ENCODE assay signal across 8 mouse cellular contexts in genomic region chr6:91712097-91712854, GRCm38 (mm10). TPM values are rescaled to one million over a fixed set of nuclear protein-coding genes. Genes with fewer than 3 reads are reported as not detected.
DNase-seq lines count a peak whose midpoint lies in the region; ATAC-seq and TF ChIP-seq lines count a peak whose summit lies in the region.

No protein-coding gene starts in this region.

- H3K27ac ChIP-seq in heart, embryonic 13.5 days (replicated peaks) = peak overlapping the region; percentile 55
- peak overlapping the region; percentile 91 for H3K27ac ChIP-seq in ES-E14 (ENCODE audit: insufficient read depth, low read depth, low read length, poor library complexity, severe bottlenecking)
- peak overlapping the region; percentile 93 for H3K27ac ChIP-seq in hindbrain, embryonic 10.5 days
- peak overlapping the region; percentile 91 for H3K27ac ChIP-seq in midbrain, embryonic 10.5 days (replicated peaks)

- peak overlapping the region; percentile 57 for H3K9ac ChIP-seq in heart, embryonic 13.5 days
- H3K9ac ChIP-seq in ES-E14 (ENCODE audit: insufficient read depth, low read depth, low read length, poor library complexity, severe bottlenecking) = peak overlapping the region; percentile 3; the same call in 1 of the 2 replicates

- in situ Hi-C loops in ES-E14 (cut with MboI; ENCODE audit: low sequenced_read_pairs in 2 of 2, unreplicated experiment in 2 of 2) = no loop called here

- H3K4me1 ChIP-seq in heart, embryonic 13.5 days = peaks cover 28% of the 10 kb centered on the region
- peaks cover 17 to 49% of the 10 kb centered on the region in 2 experiments for H3K4me1 ChIP-seq in ES-E14 (ENCODE audit: control insufficient read depth in 2 of 2, insufficient read depth in 2 of 2, low read length in 2 of 2, poor library complexity in 1 of 2)
- H3K4me1 ChIP-seq in hindbrain, embryonic 10.5 days (replicated peaks) = peaks cover 73% of the 10 kb centered on the region
- H3K4me1 ChIP-seq in midbrain, embryonic 10.5 days = peaks cover 50% of the 10 kb centered on the region

- H3K9me3 ChIP-seq in heart, embryonic 13.5 days = peaks cover 7% of the 10 kb centered on the region; the same call in 1 of the 2 replicates
- no peaks in the 10 kb centered on the region for H3K9me3 ChIP-seq in ES-E14 (ENCODE audit: control insufficient read depth, insufficient read depth, low read depth, low read length)
- H3K9me3 ChIP-seq in hindbrain, embryonic 10.5 days = no peaks in the 10 kb centered on the region
- peaks cover 5% of the 10 kb centered on the region; the same call in 1 of the 2 replicates for H3K9me3 ChIP-seq in midbrain, embryonic 10.5 days (replicated peaks)

- H3K4me3 ChIP-seq in heart, embryonic 13.5 days = no peak overlapping the region
- H3K4me3 ChIP-seq in ES-E14 (ENCODE audit: insufficient read depth in 1 of 2, low read depth in 1 of 2, low read length in 2 of 2, poor library complexity in 1 of 2, severe bottlenecking in 1 of 2) = peak overlapping the region in 1 of 2 experiments; percentile 3; a peak in 1 of 4 replicates
- H3K4me3 ChIP-seq in hindbrain, embryonic 10.5 days = peak overlapping the region; percentile 30
- peak overlapping the region; percentile 28 for H3K4me3 ChIP-seq in midbrain, embryonic 10.5 days

- H3K36me3 ChIP-seq in heart, embryonic 13.5 days = peaks cover 45% of the 10 kb centered on the region
- H3K36me3 ChIP-seq in ES-E14 (ENCODE audit: control insufficient read depth, insufficient read depth, low read length, poor library complexity, severe bottlenecking) = peaks cover 10% of the 10 kb centered on the region
- H3K36me3 ChIP-seq in hindbrain, embryonic 10.5 days = peaks cover 43% of the 10 kb centered on the region
- H3K36me3 ChIP-seq in midbrain, embryonic 10.5 days = peaks cover 42% of the 10 kb centered on the region

- DNase-seq in heart, adult 18-20 months = no peak
- DNase-seq in ES-E14 (ENCODE audit: low read depth, low spot score) = no peak
- DNase-seq in hindbrain, embryonic 10.5 days (ENCODE audit: low spot score) = peak; percentile 54
- no peak for DNase-seq in midbrain, embryonic 10.5 days (ENCODE audit: low spot score)
- no peak for DNase-seq in right cerebral cortex, adult 2 months (ENCODE audit: low spot score in 2 of 2)
- DNase-seq in layer of hippocampus, adult 18-20 months (ENCODE audit: low spot score in 2 of 2) = no peak
- DNase-seq in T-cell, adult 2 months (ENCODE audit: low spot score) = no peak

- peak overlapping the region; percentile 20; the same call in 1 of the 2 replicates for H3K4me2 ChIP-seq in heart, embryonic 13.5 days

- no peak for ATAC-seq in heart, embryonic 13.5 days (ENCODE audit: extremely low read depth, insufficient number of reproducible peaks, low FRiP score, low TSS enrichment)

- no peaks in the 10 kb centered on the region for H3K27me3 ChIP-seq in heart, embryonic 13.5 days (replicated peaks)
- no peaks in the 10 kb centered on the region for H3K27me3 ChIP-seq in hindbrain, embryonic 10.5 days (ENCODE audit: insufficient read depth, poor library complexity, severe bottlenecking)
- H3K27me3 ChIP-seq in midbrain, embryonic 10.5 days (ENCODE audit: low read depth, poor library complexity, severe bottlenecking) = no peaks in the 10 kb centered on the region

- 26% methylated on average over 4 of the region's 4 CpGs for WGBS in heart, embryonic 13.5 days
- 14% methylated on average over 4 of the region's 4 CpGs for WGBS in hindbrain, embryonic 10.5 days
- WGBS in midbrain, embryonic 10.5 days = 23% methylated on average over 4 of the region's 4 CpGs

TF ChIP-seq in ES-E14, 5 proteins besides CTCF, POLR2A, EP300 and RAD21:
- TF ChIP-seq MAFK (IDR thresholded peaks at IDR 0.05; ENCODE audit: insufficient read depth, low read depth, low read length) (no peak), HCFC1 (IDR thresholded peaks at IDR 0.05; ENCODE audit: borderline replicate concordance, insufficient read depth, low read length) (no peak), ZC3H11A (IDR thresholded peaks at IDR 0.05; ENCODE audit: borderline replicate concordance, low read depth, low read length) (no peak), CHD2 (IDR thresholded peaks at IDR 0.05; ENCODE audit: low read depth, low read length) (no peak), ZNF384 (IDR thresholded peaks at IDR 0.05; ENCODE audit: low read depth, low read length) (no peak)
TF ChIP-seq in ES-E14: peak in this region for 0.

RNA-seq across cellular contexts. Expression of gene Slc6a6, which starts 28.4 kb away (rescaled TPM):
- polyA plus RNA-seq in heart, embryonic 13.5 days (2015; fragmentation: Nextera tagmentation; extraction: Ambion mirVana) = 59.4 and 60.0 TPM in 2 replicates
- total RNA-seq in heart, adult 18-20 months (2021) = 10 to 100 TPM; 53.1 to 54.8 TPM
- total RNA-seq in ES-E14 (2012; rRNA removed) = 150 and 231 TPM in 2 replicates
- 58.9 and 60.0 TPM in 2 replicates for polyA plus RNA-seq in hindbrain, embryonic 10.5 days (2016; fragmentation: Nextera tagmentation; extraction: Ambion mirVana)
- polyA plus RNA-seq in midbrain, embryonic 10.5 days (2016; fragmentation: Nextera tagmentation; extraction: Ambion mirVana) = 49.5 and 63.7 TPM in 2 replicates
- 100 to 1,000 TPM; 115 to 116 TPM for total RNA-seq in layer of hippocampus, adult 18-20 months (2021)
